Mouse (Mus musculus): Measurements from ENCODE around the gene Neu3.
"Not testable (repeated sequence)": the region's sequence is repeated elsewhere in the genome, so short reads cannot be mapped to it uniquely, and the experiment has no call there.

Gene Neu3

DNA sequence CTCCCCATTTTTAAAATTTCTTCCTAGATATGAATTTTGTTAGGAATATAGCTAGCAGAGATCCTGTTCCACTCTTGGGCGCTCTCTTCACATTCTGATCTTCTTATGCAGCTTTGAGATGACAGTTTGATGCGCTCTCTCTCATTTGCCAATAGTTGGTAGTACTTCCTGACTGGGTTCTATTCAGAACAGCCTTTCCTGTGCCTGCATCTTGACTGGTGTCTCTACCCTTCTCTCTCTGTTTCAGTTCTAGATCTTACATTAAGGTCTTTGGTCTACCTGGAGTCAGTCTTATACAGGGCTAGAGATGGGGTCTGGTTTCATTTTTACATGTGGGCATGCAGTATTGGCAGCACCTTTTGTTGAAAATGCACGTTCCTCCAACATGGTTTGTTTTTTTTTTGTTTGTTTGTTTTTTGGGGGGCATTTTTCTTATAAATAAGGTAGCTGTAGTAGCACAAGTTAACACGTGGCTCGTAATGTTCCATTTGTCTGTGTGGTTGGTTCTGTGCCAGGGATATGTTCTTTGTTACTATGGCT, 6.2 kb upstream of the Neu3 start:
- DNase-seq (ENCODE audit: low read depth, low spot score), result no peak

DNA sequence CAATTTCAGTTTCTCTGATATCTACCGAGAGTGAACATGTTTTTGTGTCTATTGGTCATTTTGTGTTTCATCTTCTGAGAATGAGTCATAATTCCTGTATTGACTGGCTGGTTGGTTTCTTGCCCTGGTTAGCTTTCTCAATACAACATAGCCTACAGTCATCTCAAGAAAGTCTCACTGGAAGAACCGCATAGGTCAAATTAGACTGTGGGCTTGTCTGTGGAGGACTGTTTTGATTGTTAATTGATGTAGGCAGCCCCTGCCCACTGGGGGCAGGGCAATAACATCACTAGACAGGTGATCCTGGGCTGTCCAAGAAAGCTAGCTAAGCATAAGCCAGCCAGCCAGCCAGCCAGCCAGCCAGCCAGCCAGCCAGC, 5.6 kb upstream of the Neu3 start:
- DNase-seq (ENCODE audit: low read depth, low spot score), result no peak

DNA sequence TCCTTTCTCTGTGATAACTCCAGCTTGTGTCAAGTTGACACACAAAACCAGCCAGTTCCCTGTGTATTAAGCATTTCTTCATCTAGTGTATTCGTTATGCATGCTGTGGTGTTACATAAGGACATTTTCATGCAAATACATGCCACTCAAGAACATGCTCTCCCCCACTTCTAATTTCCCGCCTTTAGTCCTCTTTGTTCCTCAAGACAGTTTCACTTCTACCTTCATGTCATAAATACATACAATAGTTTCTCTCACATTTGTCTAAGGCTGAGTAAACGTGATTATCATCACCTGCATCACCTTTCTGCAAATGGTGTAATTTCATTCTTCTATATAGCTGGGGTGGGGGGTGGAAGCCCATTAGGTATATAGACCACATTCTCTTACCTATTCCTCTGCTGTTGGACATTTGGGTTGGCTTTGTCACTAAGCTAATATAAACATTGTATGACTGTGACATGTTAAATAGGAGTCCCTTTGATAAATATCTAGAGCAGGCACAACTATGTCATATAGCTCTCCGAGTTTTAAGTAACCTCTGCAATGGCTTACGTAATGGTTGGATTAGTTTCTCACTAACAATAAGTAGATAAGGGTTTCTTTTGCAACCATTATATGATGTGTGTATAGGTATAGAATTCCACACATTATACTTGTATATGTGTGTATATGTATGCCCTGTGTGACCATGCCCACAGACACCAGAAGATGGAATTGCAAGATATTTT, 5.1 kb upstream of the Neu3 start:
- no peak for DNase-seq (ENCODE audit: low read depth, low spot score)

DNA sequence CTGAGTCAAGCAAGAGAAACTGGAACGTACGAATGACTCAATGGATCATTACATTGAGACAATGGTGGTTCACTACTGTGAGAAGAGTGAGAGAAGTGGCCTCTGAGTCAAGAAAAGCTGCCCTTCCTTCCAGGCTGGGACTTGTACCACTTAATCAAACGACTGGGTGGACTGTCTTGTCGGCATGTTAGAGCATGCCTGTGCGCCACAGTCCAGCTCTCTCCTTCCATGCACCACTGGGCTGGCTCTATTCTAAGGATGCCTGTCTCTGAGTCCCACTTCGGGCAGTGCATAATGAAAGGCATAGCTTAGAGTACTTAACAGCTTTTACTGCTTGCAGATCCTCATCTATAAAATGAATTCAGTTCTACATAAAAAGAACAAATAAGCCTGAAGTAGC, 2.1 kb downstream of the Neu3 start:
- no peak for DNase-seq (ENCODE audit: low read depth, low spot score)

DNA sequence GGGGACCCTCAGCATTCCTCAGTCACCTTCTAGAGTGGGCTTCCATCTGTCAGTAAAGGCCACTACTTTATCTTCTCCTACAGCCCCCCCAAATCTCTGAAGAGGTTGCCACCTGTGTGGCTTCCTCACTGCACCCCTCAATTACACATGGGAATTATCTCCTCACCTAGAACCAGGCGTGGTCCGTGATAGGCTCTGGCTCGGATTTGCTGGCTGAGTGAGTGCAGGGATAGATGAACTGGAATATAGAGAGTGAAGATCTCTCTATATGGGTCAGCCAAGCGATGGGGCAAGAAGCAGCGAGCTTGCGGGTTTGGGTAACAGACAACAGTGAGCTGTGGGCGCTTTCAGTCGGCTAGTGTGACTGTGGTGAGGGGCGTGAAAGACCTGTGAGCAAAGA, 2.7 kb downstream of the Neu3 start:
- DNase-seq (ENCODE audit: low read depth, low spot score), result no peak

DNA sequence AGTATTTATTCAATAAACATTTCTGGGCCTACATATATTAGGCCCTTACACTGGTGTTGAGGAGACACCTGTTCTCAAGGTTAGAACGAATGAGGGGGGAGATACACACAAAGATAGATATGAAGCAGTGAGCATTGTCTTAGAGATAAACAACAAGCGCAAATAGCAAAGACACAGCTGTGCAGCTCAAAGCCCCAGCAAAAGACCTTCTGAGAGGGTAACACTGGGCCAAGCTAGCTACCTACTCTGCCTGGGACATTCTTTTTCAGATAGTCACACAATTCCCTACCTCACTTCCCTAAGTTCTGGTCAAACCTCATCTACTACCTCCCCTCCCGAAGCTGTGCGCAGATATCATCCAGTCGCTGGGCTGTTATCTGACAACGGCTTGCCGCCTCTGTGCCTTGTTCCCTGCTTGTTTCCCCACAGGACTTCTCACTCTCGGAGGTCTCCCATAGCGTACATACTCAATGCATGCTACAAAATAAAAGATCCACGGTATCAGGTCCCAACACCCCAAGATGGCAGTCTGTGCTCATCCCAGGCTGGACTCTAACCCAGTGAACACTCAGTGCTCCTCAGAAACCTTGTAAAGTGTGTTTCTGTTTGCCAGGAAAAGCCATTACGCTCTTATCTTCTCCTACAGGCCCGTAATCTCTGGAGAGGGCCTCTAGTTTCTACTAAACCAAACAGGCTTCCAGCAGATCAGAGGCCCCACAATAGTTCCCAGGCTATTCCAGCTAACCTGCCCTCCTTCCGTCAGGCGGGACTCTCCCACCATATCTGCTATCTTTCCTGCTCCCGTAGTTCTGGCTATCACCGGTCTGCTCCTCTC, 3.4 kb downstream of the Neu3 start:
- no peak for DNase-seq (ENCODE audit: low read depth, low spot score)

DNA sequence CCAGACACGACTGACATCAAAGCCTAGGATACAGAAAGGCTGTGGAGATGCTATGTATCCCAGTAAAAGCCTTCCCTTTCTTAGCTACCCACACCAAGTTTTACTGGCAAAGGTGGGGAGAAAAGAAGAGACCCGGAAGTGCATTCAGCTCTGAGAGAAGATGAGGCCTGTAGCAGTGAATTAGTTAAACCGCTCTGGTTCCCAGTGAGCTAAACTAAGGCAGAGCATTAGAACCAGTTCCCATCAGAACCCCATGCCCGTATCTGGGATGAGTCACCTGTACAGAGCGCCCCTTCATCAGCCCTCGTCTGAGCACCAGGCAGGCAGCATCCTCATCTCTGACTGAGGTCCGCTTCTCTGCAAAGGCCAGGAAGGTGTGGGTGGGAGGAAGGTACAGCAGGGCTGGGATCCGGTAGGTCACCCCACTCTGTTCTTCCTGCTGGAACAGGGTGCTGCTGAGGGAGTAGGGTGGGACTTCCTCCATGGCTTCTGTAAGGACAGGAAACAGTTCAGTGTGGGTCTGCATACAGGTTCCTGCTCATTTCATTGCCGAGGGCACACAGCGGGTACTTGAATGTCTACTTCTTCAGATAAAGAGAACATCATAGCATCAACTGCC, 5.1 kb downstream of the Neu3 start:
- DNase-seq (ENCODE audit: low read depth, low spot score), result no peak

DNA sequence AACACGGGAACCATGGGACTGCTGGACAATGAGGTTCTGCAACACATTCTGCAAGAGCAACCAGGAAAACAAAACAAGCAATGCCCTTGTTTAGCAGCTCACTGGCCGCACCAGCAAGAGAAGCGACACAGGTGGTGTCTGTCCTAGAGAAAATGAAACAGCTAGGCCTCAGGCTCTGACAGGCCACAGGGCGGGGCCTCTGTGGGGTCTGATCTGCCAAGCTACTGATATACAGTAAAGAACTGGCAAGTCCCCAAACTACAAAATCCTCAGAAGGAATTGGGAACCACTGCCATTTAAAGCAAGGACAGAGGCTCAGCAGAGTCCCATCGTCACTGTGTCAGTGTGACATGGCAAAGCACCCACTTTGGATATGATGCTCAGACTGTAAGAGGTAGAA, 5.8 kb downstream of the Neu3 start:
- DNase-seq (ENCODE audit: low read depth, low spot score), result no peak

DNA sequence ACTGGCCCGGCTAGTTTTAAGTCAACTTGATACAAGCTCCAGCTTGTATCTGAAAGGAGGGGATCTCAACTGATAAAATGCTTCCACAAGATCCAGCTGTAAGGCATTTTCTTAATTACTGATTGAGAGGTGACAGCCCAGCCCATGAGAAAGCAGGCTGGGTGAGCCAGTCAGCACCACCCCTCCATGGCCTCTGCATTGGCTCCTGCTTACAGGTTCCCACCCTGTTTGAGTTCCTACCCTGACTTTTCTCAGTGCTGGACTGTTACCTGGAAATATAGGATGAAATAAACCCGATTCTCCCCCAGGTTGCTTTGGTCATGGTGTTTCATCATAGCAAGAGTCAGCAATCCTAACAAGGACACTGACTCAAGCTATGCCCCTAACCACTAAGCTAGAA, 6.3 kb downstream of the Neu3 start:
- no peak for DNase-seq (ENCODE audit: low read depth, low spot score)

DNA sequence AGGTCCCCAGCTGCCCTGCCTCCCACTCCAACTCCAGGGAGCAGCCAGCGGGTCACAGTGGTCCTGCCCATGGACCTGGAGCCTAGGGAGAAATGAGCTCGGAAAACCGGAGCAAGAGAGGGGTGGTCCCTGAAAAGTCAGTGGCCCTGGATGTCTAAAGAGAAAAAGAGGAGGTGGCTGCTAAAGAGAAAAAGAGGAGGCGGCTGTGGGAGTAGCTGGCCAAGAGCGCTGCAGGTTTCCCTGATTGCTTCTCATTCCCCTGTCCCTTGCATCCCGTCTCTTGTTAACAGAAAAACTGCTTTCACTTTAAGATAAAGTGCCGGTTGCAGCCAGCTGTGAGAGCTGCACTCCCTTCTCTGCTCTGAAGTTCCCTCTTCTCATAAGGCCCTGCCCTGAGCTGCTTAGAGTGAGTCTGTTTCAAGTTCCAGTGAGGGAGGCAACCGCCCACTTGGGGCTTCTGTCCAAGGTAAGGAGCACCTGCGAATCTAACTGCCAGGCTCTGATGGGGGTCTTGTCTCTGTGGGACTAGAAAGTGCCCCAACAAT, 10.0 kb downstream of the Neu3 start:
- DNase-seq (ENCODE audit: low read depth, low spot score), result not testable (repeated sequence)

DNA sequence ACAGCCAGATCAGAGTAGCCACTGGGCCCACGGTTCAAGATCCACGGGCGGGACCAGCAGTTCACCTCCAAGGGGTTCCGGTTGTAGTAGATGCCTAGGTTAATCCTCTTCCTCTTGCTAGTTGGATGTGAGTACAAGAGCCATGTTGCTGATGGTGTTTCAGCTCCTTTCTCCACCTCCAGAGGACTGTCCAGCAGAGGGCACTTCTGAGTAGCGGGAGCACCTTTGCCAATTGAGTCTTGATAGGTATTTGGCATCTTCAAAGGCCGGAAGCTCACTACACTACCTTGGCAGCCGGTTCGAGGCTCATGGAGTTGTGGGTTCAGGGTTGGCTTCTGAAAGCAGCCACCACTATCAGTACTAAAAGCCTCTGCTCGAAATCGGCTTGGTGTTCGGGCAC, 14.8 kb downstream of the Neu3 start:
- no peak for DNase-seq (ENCODE audit: low read depth, low spot score)

DNA sequence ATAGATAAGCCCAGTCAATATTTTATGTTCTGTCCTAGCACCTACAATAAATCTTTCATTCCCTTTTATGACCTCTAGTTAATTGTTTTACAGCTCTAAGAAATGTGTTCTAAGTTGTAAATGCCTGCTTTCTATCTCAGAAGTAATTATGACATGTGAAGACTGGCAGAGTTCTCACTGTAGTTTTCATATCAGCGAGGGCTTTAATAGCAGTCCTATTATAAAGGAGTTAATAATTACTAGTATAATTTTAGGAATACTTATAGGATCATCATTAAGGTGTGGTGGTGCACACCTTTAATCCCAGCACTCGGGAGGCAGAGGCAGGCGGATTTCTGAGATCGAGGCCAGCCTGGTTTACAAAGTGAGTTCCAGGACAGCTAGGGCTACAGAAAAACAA, 16.6 kb downstream of the Neu3 start:
- no peak for DNase-seq (ENCODE audit: low read depth, low spot score)

DNA sequence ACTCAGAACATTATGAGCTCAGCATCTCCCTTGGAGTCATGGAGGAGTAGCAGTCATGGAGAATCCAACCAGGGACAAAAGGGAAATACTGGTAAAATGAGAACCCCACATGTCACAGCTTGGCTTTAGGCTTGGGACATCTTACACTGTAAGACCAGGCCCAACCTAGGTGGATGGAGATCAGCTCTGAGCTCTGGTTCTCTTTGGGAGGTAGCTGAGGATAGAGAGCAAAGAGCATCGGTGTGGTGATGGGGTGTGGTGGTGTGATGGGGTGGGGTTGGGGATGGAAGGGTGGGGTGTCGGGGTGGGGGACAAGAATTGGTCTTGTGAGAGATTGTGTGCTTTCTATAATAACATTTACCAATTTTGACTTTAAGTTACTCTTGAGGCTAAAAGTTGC, 17.4 kb downstream of the Neu3 start:
- no peak for DNase-seq (ENCODE audit: low read depth, low spot score)

DNA sequence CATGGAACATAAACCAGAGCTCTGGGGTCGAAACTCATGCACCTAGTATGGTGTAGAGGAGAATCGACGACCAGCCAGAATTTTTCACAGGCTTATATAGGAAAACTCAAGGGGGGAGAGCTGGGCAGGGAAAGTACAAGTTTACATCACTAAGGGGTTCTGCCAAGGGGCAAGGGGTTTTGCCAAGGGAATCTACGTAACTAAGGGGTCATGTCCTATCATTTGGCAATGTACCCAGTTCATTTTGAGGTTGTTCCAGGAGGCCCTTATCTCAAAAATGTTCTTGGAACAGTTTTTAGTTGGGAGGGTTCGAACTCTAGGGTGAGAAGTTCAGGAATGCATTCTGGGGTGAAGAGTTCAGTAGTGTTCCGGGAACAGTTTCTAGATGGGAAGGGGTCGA, 21.2 kb downstream of the Neu3 start:
- not testable (repeated sequence) for DNase-seq (ENCODE audit: low read depth, low spot score)

DNA sequence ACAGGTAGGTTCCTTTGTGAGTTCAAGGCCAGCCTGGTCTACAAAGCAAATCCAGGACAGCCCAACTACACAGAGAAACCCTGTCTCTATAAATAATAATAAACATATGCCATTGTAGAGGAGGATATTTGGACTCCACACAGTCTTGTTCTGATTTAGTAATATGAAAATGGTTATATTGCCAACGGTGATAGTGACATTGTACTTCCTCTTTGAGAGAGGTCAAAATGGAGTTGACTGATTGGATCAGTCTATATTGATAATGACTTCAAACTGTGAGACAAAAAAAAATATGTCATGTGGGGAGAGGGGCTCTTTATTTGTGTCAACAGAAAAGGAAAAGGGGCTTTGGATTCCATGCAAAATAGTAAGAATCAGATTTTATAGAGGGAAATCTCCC, 22.9 kb downstream of the Neu3 start:
- no peak for DNase-seq (ENCODE audit: low read depth, low spot score)

DNA sequence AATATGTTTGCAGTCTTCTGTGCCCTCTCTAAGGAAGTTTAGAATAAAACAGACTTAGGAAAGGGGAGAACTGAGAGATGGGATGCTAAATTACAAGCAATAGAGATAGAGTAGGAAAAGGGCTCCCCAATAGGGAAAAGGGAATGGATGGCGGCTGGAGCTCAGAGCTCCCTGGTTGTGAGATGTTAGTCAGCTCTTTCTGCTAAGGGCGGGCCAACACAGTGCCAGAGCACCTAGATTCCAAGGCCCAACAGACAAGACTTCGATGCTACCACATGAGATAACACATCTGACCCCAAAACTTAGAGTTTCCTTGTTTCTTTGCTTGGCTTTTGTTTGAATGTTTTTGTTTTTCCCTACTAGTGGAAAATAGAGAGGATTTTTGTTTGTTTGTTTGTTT, 24.2 kb downstream of the Neu3 start:
- not testable (repeated sequence) for DNase-seq (ENCODE audit: low read depth, low spot score)

DNA sequence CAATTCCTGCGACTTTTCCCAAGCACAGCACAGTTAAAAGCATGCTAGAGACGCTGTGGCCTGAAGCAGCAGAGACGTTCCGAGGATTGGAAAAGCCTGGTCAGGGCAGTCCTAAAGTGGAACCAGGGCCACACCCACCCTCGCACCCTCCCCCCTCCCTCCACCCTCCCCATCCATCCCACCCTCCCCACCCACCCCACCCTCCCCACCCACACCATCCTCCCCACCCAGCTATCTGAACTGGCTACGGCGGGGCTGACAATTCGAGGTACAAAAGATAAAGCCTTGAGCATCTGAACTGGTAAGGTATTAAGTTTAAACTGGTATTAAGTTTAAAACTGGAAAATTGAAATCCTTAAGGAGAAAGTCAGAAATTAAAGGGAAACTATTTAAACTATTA, 24.7 kb downstream of the Neu3 start:
- no peak for DNase-seq (ENCODE audit: low read depth, low spot score)

DNA sequence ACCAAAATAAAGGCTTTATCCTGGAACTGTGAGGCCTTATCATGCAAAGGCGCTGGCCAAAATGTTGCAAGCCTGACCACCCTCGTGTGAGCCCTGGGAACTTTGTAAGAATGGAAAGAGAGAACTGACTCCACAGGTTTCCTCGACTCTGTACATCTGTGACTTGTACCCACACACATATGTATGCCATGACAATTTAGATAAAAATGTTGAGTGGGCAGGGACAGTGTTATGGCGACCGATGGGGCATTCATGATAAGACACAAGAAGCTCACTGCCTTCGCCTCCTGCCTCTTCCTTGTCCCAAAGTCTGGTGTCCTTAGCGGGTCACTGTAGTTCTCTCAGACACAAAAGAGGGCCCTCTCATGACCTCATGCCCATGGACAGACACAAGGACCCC, 29.1 kb downstream of the Neu3 start:
- DNase-seq (ENCODE audit: low read depth, low spot score), result no peak

DNA sequence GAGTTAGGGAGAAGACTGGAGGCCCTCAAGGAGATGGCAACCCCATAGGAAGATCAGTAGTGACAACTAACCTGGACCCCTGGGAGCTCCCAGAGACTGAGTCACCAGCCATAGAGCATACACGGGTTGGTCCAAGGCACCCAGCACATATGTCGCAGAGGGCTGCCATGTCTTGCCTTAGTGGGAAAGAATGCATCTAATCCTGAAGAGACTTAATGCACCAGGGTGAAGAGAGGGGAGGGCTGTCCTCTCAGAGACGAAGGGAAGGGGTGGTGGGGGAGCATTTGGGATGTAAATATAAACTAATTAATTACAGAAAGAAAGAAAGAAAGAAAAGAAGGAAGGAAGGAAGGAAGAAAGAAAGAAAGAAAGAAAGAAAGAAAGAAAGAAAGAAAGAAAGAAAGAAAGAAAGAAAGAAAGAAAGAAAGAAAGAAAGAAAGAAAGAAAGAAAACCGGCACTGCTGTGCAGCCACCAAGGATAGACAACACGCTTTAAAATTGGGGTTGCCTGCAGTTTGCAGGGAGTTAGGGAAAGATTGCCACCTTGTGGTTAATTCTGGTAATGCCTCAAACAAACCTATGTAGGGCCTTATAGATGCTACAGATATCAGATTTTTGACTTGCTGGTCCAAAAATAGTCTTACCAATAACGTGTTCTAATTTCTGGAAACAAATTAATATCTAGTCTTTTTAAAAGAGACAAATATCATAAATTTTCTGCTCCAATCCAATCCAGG, 30.1 kb downstream of the Neu3 start:
- DNase-seq (ENCODE audit: low read depth, low spot score), result peak; percentile 36

DNA sequence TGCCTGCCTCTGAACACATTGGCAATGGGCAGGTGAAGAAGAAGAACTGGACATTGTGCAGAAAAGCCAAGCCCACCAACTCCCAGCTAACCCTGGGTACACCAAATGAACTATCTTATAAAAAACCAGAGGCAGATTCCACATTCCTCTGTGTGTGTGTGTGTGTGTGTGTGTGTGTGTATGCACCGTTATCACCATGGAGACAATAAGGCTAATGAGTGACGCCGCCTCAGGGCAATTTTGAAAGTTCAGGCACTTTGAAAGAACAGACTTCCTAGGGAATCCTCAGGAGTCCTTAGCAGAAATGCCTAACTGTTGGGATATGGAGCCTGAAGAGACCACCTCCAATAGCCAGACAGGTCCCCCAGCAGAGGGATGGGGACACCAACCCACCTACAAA, 31.0 kb downstream of the Neu3 start:
- no peak for DNase-seq (ENCODE audit: low read depth, low spot score)

DNA sequence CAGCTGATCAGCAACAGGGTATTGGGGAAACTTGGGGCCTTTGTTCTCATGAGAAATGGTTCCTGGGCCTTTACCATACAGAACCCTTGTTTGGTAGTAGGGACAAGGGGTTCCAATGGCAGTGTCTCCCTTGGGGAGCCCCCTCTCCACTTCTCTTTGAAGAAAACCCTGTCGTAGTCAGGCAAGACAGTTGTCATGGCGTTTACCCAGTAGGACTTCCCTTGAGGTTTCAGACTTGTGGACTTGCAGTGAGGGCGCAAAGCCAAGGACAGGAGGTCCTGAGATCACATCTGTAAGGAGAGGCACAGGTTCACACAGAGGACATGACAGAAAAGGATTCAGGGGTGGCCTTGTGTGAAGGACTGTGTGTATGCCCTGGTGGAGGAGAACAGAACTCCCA, 31.7 kb downstream of the Neu3 start:
- DNase-seq (ENCODE audit: low read depth, low spot score), result no peak
